24 mouse cellular contexts compared by ENCODE assay signal in genomic region chr10:83826105-83826504, GRCm38 (mm10).
DNase-seq lines count a peak whose midpoint lies in the region; ATAC-seq lines count a peak whose summit lies in the region.
"Had no signal": no experiment of that assay in that cellular context is flagged by ENCODE, and none has a peak within 500 bp of the region (broad histone marks: within the 10 kb centered on the region; RNA-seq: fewer than 3 reads in every experiment).

No protein-coding gene starts in this region.

- H3K36me3 ChIP-seq in embryonic facial prominence, embryonic 14.5 days (ENCODE audit: control insufficient read depth, insufficient read depth, low read length) = no peaks in the 10 kb centered on the region
- no peaks in the 10 kb centered on the region for H3K36me3 ChIP-seq in embryonic facial prominence, embryonic 10.5 days (replicated peaks)
- no peaks in the 10 kb centered on the region for H3K36me3 ChIP-seq in kidney, embryonic 14.5 days (ENCODE audit: control insufficient read depth, insufficient read depth, low read length)
- no peaks in the 10 kb centered on the region for H3K36me3 ChIP-seq in kidney, embryonic 16.5 days (ENCODE audit: insufficient read depth, low read length)
- H3K36me3 ChIP-seq: embryonic facial prominence, embryonic 13.5 days; forebrain, embryonic 15.5 days; G1E had no signal

- DNase-seq in embryonic facial prominence, embryonic 14.5 days (ENCODE audit: low spot score) = peak; percentile 16
- no peak for DNase-seq in embryonic facial prominence, embryonic 10.5 days (ENCODE audit: low spot score)
- no peak for DNase-seq in kidney, postnatal 14 days
- DNase-seq in kidney, adult 8-10 months = no peak
- DNase-seq: adrenal gland, adult 8-10 months; adrenal gland, postnatal 14 days; adrenal gland, postnatal 36 days; B cell, adult 2 months; cerebellum, adult 11-12 months; cerebellum, adult 2 months; cerebellum, adult 9-10 months; cerebellum, postnatal 10 days; cerebellum, postnatal 25 days; forebrain, postnatal 0 days had no signal

- H3K9me3 ChIP-seq in embryonic facial prominence, embryonic 14.5 days (ENCODE audit: control insufficient read depth, low read length) = no peaks in the 10 kb centered on the region
- H3K9me3 ChIP-seq in embryonic facial prominence, embryonic 10.5 days = no peaks in the 10 kb centered on the region
- no peaks in the 10 kb centered on the region for H3K9me3 ChIP-seq in kidney, embryonic 14.5 days (ENCODE audit: control insufficient read depth, low read length)
- H3K9me3 ChIP-seq in kidney, embryonic 16.5 days (ENCODE audit: low read length) = no peaks in the 10 kb centered on the region
- H3K9me3 ChIP-seq: embryonic facial prominence, embryonic 13.5 days; forebrain, embryonic 13.5 days; forebrain, embryonic 15.5 days had no signal

- WGBS in embryonic facial prominence, embryonic 14.5 days = 65% methylated on average over 5 of the region's 5 CpGs
- WGBS in embryonic facial prominence, embryonic 10.5 days = 76% methylated on average over 5 of the region's 5 CpGs
- 45% methylated on average over 5 of the region's 5 CpGs for WGBS in kidney, embryonic 14.5 days
- WGBS in kidney, embryonic 16.5 days = 46% methylated on average over 5 of the region's 5 CpGs

- H3K4me3 ChIP-seq in embryonic facial prominence, embryonic 14.5 days (ENCODE audit: low read depth, low read length) = no peak overlapping the region
- H3K4me3 ChIP-seq in embryonic facial prominence, embryonic 10.5 days = no peak overlapping the region
- no peak overlapping the region for H3K4me3 ChIP-seq in kidney, embryonic 14.5 days (ENCODE audit: low read length)
- no peak overlapping the region for H3K4me3 ChIP-seq in kidney, embryonic 16.5 days (ENCODE audit: low read length)
- H3K4me3 ChIP-seq: embryonic facial prominence, embryonic 13.5 days; forebrain, embryonic 13.5 days; forebrain, embryonic 15.5 days had no signal

- H3K27me3 ChIP-seq in embryonic facial prominence, embryonic 14.5 days (replicated peaks; ENCODE audit: control insufficient read depth, insufficient read depth, low read length) = no peaks in the 10 kb centered on the region
- H3K27me3 ChIP-seq in embryonic facial prominence, embryonic 10.5 days (replicated peaks; ENCODE audit: low read depth, poor library complexity, severe bottlenecking) = 0 out of 2 replicates have a peak, but pooled peaks cover under 1% of the 10 kb centered on the region
- H3K27me3 ChIP-seq in kidney, embryonic 14.5 days (ENCODE audit: control insufficient read depth, insufficient read depth, low read length) = no peaks in the 10 kb centered on the region
- H3K27me3 ChIP-seq in kidney, embryonic 16.5 days (ENCODE audit: insufficient read depth, low read length) = no peaks in the 10 kb centered on the region
- H3K27me3 ChIP-seq: CH12.LX; embryonic facial prominence, embryonic 13.5 days; forebrain, embryonic 15.5 days; Patski had no signal

- no peaks in the 10 kb centered on the region for H3K4me1 ChIP-seq in embryonic facial prominence, embryonic 14.5 days (ENCODE audit: control insufficient read depth, insufficient read depth, low read length)
- peaks cover 7% of the 10 kb centered on the region; the same call in 1 of the 2 replicates for H3K4me1 ChIP-seq in embryonic facial prominence, embryonic 10.5 days
- no peaks in the 10 kb centered on the region for H3K4me1 ChIP-seq in kidney, embryonic 14.5 days (ENCODE audit: control insufficient read depth, insufficient read depth, low read length)
- no peaks in the 10 kb centered on the region for H3K4me1 ChIP-seq in kidney, embryonic 16.5 days (ENCODE audit: insufficient read depth, low read length)
- H3K4me1 ChIP-seq: embryonic facial prominence, embryonic 13.5 days; forebrain, embryonic 13.5 days; forebrain, embryonic 15.5 days had no signal

- no peak overlapping the region for H3K4me2 ChIP-seq in embryonic facial prominence, embryonic 14.5 days (ENCODE audit: low read depth, low read length)
- no peak overlapping the region for H3K4me2 ChIP-seq in kidney, embryonic 14.5 days (replicated peaks; ENCODE audit: low read depth, low read length)
- H3K4me2 ChIP-seq in kidney, embryonic 16.5 days (replicated peaks; ENCODE audit: low read depth, low read length) = no peak overlapping the region
- H3K4me2 ChIP-seq: embryonic facial prominence, embryonic 13.5 days; forebrain, embryonic 13.5 days; forebrain, embryonic 15.5 days had no signal

- no peak overlapping the region for H3K9ac ChIP-seq in embryonic facial prominence, embryonic 14.5 days (ENCODE audit: low read depth, low read length)
- no peak overlapping the region for H3K9ac ChIP-seq in kidney, embryonic 14.5 days (ENCODE audit: low read depth, low read length)
- H3K9ac ChIP-seq in kidney, embryonic 16.5 days (replicated peaks; ENCODE audit: low read length) = no peak overlapping the region
- H3K9ac ChIP-seq: embryonic facial prominence, embryonic 13.5 days; forebrain, embryonic 13.5 days; forebrain, embryonic 15.5 days; forebrain, postnatal 0 days had no signal

- no peak overlapping the region for H3K27ac ChIP-seq in embryonic facial prominence, embryonic 14.5 days (replicated peaks; ENCODE audit: low read depth, low read length)
- no peak overlapping the region for H3K27ac ChIP-seq in embryonic facial prominence, embryonic 10.5 days (replicated peaks)
- no peak overlapping the region for H3K27ac ChIP-seq in kidney, embryonic 14.5 days (ENCODE audit: low read depth, low read length)
- H3K27ac ChIP-seq in kidney, embryonic 16.5 days (ENCODE audit: low read length) = no peak overlapping the region
- H3K27ac ChIP-seq: embryonic facial prominence, embryonic 13.5 days; forebrain, embryonic 13.5 days; forebrain, embryonic 15.5 days had no signal

- ATAC-seq in embryonic facial prominence, embryonic 14.5 days (ENCODE audit: low read depth) = peak; percentile 12; the same call in 1 of the 2 replicates
- peak; percentile 71 for ATAC-seq in kidney, embryonic 14.5 days (ENCODE audit: low FRiP score, low TSS enrichment)
- ATAC-seq in kidney, embryonic 16.5 days (ENCODE audit: low FRiP score, low TSS enrichment) = peak; percentile 71
- ATAC-seq: activated CD4-positive, CD25-positive, alpha-beta regulatory T cell, adult 4 months; CD4-positive, CD25-positive, alpha-beta regulatory T cell, adult 4 months; forebrain, embryonic 13.5 days; forebrain, embryonic 15.5 days; forebrain, postnatal 0 days; Patski had no signal

Comparison
In these comparisons a context has a peak if more than half of its experiments do, and no peak if none do; other contexts are left out.
1. ATAC-seq: peak in every context shown above with its lines; median percentile 71 in kidney, embryonic 14.5 days; 71 in kidney, embryonic 16.5 days; 12 in embryonic facial prominence, embryonic 14.5 days.